Mouse (Mus musculus) embryonic facial prominence, embryonic 13.5 days (tissue): ENCODE results near the gene Lrba. TPM values are rescaled to one million over a fixed set of nuclear protein-coding genes. Genes with fewer than 3 reads are reported as not detected.

ENCODE experiments used
- ATAC-seq: fragments of 200-750 bp; cut with Nextera tagmentation; 2 replicates; pipeline ENCODE4 v1.8.0; 2017; ENCODE audit warnings: low read depth; ENCODE audit not compliant: insufficient number of reproducible peaks, insufficient read depth, low FRiP score, low TSS enrichment
- H3K27ac ChIP-seq: fragments of 300-500 bp; sonication (generic); 2 replicates; pipeline ENCODE4 v1.5.1; 2015; ENCODE audit warnings: moderate library complexity, mild to moderate bottlenecking, inconsistent platforms
- H3K27me3 ChIP-seq: fragments of 300-500 bp; sonication (generic); 2 replicates; pipeline ENCODE4 v1.6.1; 2015; ENCODE audit warnings: mild to moderate bottlenecking, inconsistent platforms
- H3K36me3 ChIP-seq: fragments of 300-500 bp; sonication (generic); 2 replicates; pipeline ENCODE4 v1.6.1; 2015; ENCODE audit warnings: mild to moderate bottlenecking, inconsistent platforms
- H3K4me1 ChIP-seq: fragments of 300-500 bp; sonication (generic); 2 replicates; pipeline ENCODE4 v1.6.1; 2015; ENCODE audit warnings: inconsistent platforms
- H3K4me2 ChIP-seq: fragments of 300-500 bp; sonication (generic); 2 replicates; pipeline ENCODE4 v1.6.1; 2015; ENCODE audit warnings: moderate library complexity, mild to moderate bottlenecking, inconsistent platforms
- H3K4me3 ChIP-seq: fragments of 300-500 bp; sonication (generic); 2 replicates; pipeline ENCODE4 v1.5.1; 2015; ENCODE audit warnings: mild to moderate bottlenecking, inconsistent platforms
- H3K9ac ChIP-seq: fragments of 300-500 bp; sonication (generic); 2 replicates; pipeline ENCODE4 v1.6.1; 2015; ENCODE audit warnings: mild to moderate bottlenecking, inconsistent platforms
- H3K9me3 ChIP-seq: fragments of 300-500 bp; sonication (generic); 2 replicates; pipeline ENCODE4 v1.6.1; 2016; ENCODE audit warnings: inconsistent platforms
- whole genome bisulfite sequencing: fragments of 180-500 bp; shearing (Covaris S2); methylation state at CpG from one replicate; pipeline ENCODE4 v1.1.7; 2015; ENCODE audit warnings: mixed read lengths; 5-methylcytosine and 5-hydroxymethylcytosine counted together
- polyA plus RNA-seq: library from polyadenylated mRNA; unstranded; fragments of >200 nt; fragmentation: Nextera tagmentation; extraction: Ambion mirVana; gene quantifications from 2 replicates; pipeline ENCODE4 v1.2.1, GENCODE M21; 2015

The Lrba gene
- polyA plus RNA-seq, 1 experiment from 2014 or later: 7.4 TPM

DNA sequence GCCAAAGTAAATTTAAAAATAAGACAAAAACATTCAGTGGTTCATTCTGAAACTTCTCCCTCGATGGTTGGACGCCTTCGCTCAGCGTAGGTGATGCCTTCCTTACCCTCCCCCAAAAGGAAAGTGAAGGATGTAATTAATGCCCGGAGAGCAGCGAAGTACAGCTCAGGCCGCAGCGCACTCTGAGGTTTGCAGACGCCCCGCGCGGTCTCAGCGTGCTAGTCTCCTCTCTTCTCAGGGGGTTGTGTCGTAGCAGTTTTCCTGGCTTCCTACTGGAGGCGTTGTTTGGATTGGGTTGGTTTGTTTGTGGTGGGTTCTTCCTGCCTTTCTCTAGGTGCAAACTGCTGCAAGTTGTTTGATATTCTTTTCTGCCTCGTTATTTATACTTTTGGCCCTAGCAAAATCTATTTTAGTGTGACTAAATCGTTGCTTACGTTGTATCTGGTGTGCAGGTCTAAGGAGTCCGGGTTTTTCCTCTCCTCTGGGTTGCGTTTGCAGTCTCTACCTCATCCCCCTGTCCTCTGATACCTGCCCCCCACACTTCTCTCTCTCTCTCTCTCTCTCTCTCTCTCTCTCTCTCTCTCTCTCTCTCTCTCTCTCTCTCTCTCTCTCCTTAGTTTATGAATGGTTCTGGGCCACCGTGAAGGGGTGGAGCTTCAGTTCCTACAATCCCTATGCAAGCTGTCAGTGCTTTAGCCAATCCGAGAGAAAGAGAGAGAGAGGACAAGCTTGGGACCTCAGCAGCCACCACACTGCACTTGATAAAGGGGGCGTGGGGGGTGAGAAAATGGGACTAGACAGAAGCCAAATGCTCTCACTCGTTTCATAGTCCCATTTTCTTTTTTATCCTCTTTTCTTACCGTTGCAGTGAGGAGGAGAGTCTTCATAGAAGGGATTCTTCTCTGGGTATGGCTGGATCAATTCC is 323.9 kb downstream of the Lrba start, which contains the start of gene Mab21l2:
Mab21l2 (minus strand) TSS at position 539 of the 925 bp plus-strand sequence.
- peak; percentile 80 for ATAC-seq
- 1% methylated on average over 25 of the region's 25 CpGs for WGBS
- Histone ChIP-seq H3K4me1 (peaks cover 10% of the 10 kb centered on the region; the same call in 1 of the 2 replicates), H3K9ac (peak within 1 kb of the TSS; percentile 98), H3K9me3 (no peaks in the 10 kb centered on the region), H3K4me2 (peak within 1 kb of the TSS; percentile 71), H3K36me3 (no peaks in the 10 kb centered on the region), H3K27ac (peak within 1 kb of the TSS; percentile 99), H3K27me3 (peaks cover 31% of the 10 kb centered on the region), H3K4me3 (peak within 1 kb of the TSS; percentile 72)

DNA sequence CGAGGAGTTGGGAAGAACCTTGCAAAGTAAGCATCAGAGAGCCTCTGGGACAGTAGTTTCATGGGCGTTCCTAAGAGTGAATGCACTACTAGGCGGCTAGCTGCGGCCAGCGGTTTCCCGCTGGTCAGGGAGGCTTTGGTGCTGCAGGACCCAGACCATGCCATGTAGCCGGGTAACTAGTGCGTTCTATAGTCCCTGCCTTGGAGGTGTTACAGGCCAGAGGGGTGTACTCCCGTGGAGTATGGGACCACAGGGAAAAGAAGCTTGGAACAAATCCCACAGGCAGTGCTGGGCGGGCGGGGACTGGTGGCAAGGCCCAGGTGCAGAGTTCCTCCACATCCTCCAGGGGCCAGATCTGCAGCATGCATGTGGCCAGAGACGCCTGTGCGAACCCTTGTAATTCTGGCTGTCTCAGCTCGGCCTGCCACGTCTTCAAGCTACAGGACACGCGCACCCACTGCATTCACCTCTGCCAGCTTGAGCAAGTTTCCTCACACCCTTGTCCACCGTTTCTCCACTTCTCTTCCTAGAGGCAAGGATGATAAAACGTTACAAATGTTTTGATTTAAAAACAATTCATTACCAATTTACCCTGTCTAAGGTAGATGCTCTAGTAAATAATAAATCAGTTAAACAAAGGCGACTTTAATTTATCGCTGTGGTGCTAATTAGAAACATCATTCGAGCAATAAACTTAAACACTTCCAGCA is 326.0 kb downstream of the Lrba start:
- peak overlapping the region; percentile 71 for H3K4me2 ChIP-seq
- H3K4me1 ChIP-seq: peaks cover 10% of the 10 kb centered on the region; the same call in 1 of the 2 replicates
- peak; percentile 52; the same call in 1 of the 2 replicates for ATAC-seq
- WGBS: 5% methylated on average over 22 of the region's 22 CpGs
- H3K36me3 ChIP-seq: no peaks in the 10 kb centered on the region
- H3K9ac ChIP-seq: peak overlapping the region; percentile 82
- H3K27me3 ChIP-seq: peaks cover 31% of the 10 kb centered on the region
- peak overlapping the region; percentile 40 for H3K4me3 ChIP-seq
- H3K27ac ChIP-seq: peak overlapping the region; percentile 94
- no peaks in the 10 kb centered on the region for H3K9me3 ChIP-seq

GRCm38 (mm10) chr3:86551011-86551728 is 326.7 kb downstream of the Lrba start:
- H3K4me2 ChIP-seq: peak overlapping the region; percentile 71
- no peaks in the 10 kb centered on the region for H3K9me3 ChIP-seq
- H3K27ac ChIP-seq: peak overlapping the region; percentile 94
- peaks cover 10% of the 10 kb centered on the region; the same call in 1 of the 2 replicates for H3K4me1 ChIP-seq
- no peaks in the 10 kb centered on the region for H3K36me3 ChIP-seq
- peak overlapping the region; percentile 82 for H3K9ac ChIP-seq
- 9% methylated on average over 8 of the region's 8 CpGs for WGBS
- peak overlapping the region; percentile 40 for H3K4me3 ChIP-seq
- H3K27me3 ChIP-seq: peaks cover 31% of the 10 kb centered on the region
- ATAC-seq: no peak

GRCm38 (mm10) chr3:86552170-86552569 is 327.7 kb downstream of the Lrba start:
- H3K27me3 ChIP-seq: peaks cover 24% of the 10 kb centered on the region
- H3K27ac ChIP-seq: peak overlapping the region; percentile 94
- H3K9ac ChIP-seq: peak overlapping the region; percentile 61
- H3K4me2 ChIP-seq: peak overlapping the region; percentile 71
- no peaks in the 10 kb centered on the region for H3K36me3 ChIP-seq
- peak overlapping the region; percentile 13; the same call in 1 of the 2 replicates for H3K4me3 ChIP-seq
- H3K4me1 ChIP-seq: peaks cover 17% of the 10 kb centered on the region
- WGBS: 16% methylated on average over 5 of the region's 5 CpGs
- H3K9me3 ChIP-seq: no peaks in the 10 kb centered on the region
- no peak for ATAC-seq

DNA sequence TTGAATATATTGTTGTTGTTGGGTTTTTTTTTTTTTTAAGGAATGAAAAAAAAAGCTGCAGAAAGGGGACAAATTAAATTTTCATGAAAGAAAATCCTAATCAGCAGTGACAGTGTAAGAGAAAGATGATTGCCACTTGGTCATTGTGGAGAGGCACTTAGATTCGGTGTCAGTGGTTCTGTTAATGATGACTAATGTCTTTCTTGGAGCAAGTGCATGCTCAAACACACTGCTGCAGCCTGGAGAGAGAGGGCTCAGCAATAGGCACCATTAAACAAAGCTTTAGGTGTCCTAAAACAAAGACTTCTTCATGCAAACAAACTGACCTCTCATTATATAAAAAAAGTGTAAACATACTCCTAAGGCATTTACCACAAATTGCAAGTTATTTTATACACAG is 334.5 kb downstream of the Lrba start:
- no peaks in the 10 kb centered on the region for H3K27me3 ChIP-seq
- H3K9ac ChIP-seq: no peak overlapping the region
- H3K36me3 ChIP-seq: no peaks in the 10 kb centered on the region
- 37% methylated on average over 1 of the region's 1 CpGs for WGBS
- H3K27ac ChIP-seq: no peak overlapping the region
- H3K4me1 ChIP-seq: peaks cover 7% of the 10 kb centered on the region
- H3K4me3 ChIP-seq: no peak overlapping the region
- H3K9me3 ChIP-seq: no peaks in the 10 kb centered on the region
- H3K4me2 ChIP-seq: no peak overlapping the region
- no peak for ATAC-seq

DNA sequence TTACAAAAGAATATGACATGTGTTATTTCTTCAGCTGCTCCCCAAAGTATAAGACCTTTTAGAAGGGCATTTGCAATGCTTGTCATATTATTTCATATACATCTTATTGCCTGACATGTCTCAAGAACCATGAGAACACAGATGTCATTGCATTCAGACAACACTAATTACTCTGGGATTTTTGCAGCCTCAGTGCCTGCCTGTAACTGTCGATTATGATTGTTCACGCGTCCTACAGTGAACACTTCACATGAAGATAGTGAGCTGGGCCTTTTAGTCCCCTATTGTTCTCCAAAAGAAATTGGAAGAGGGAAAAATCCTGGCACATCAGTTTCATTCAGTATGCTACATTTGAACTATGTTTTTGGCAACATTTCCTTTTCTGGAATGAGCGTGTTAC is 335.2 kb downstream of the Lrba start:
- H3K36me3 ChIP-seq: no peaks in the 10 kb centered on the region
- no peak overlapping the region for H3K4me2 ChIP-seq
- 67% methylated on average over 4 of the region's 4 CpGs for WGBS
- no peaks in the 10 kb centered on the region for H3K27me3 ChIP-seq
- no peak overlapping the region for H3K27ac ChIP-seq
- peaks cover 7% of the 10 kb centered on the region for H3K4me1 ChIP-seq
- no peak overlapping the region for H3K9ac ChIP-seq
- H3K4me3 ChIP-seq: no peak overlapping the region
- ATAC-seq: no peak
- H3K9me3 ChIP-seq: no peaks in the 10 kb centered on the region

DNA sequence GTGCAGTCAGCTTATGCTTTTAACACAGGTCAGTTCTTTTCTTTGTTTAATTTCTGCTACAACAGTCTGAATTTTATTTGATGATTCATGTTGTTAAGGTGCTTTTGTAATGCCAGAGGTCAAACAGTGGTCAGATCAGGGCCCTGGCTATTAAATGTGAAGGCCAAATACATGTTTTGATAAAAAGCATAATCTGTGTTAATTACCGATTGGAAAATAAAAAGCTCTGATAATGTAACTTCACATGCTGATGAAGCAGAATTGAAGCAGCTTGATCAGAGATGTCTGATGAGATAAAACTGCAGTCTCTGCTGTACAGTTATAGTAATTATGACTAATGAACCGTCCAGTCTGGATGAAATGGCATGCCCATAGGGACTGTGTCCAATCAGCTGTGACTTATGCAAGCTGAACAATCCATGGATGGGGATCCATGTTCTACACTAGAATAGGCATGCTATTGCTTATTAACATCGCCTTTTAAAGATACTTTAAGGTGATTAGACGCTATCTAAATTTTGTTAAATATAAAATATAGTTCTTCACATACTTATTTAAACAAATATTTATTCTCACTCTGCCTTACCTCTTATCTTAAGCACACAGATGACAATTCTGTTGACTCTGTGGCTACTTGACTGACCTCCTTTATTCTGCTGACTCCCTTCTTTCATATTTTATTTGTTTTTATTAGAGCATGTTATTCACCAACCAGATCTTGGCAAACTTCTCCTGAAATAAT is 336.0 kb downstream of the Lrba start:
- ATAC-seq: no peak
- no peaks in the 10 kb centered on the region for H3K27me3 ChIP-seq
- H3K9ac ChIP-seq: no peak overlapping the region
- H3K36me3 ChIP-seq: no peaks in the 10 kb centered on the region
- H3K4me1 ChIP-seq: peaks cover 7% of the 10 kb centered on the region
- no peak overlapping the region for H3K4me3 ChIP-seq
- H3K27ac ChIP-seq: no peak overlapping the region
- H3K4me2 ChIP-seq: no peak overlapping the region
- 68% methylated on average over 4 of the region's 4 CpGs for WGBS
- no peaks in the 10 kb centered on the region for H3K9me3 ChIP-seq

DNA sequence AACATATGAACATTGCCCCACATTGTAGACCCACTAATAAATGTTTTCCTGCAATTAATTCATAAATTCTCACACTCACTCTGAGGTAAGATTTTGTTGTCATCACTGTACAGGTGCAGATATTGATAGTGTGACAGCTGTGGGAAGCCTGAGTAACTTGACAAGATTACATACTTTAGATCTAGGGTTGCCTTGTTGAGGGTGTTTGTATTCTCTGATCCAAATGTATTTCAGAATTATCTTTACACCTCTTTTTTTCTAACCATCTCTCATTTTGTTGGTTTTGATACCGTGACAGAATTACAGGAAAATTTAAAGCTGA is 336.5 kb downstream of the Lrba start:
- H3K9me3 ChIP-seq: no peaks in the 10 kb centered on the region
- no peak overlapping the region for H3K27ac ChIP-seq
- 95% methylated on average over 1 of the region's 1 CpGs for WGBS
- peaks cover 7% of the 10 kb centered on the region; the same call in 1 of the 2 replicates for H3K4me1 ChIP-seq
- H3K4me3 ChIP-seq: no peak overlapping the region
- no peak overlapping the region for H3K9ac ChIP-seq
- H3K36me3 ChIP-seq: no peaks in the 10 kb centered on the region
- ATAC-seq: no peak
- H3K4me2 ChIP-seq: no peak overlapping the region
- H3K27me3 ChIP-seq: no peaks in the 10 kb centered on the region

GRCm38 (mm10) chr3:86561396-86561795 is 336.9 kb downstream of the Lrba start:
- Histone ChIP-seq H3K27me3 (no peaks in the 10 kb centered on the region), H3K4me2 (no peak overlapping the region), H3K9ac (no peak overlapping the region), H3K27ac (no peak overlapping the region), H3K9me3 (no peaks in the 10 kb centered on the region), H3K4me3 (no peak overlapping the region), H3K4me1 (peaks cover 5% of the 10 kb centered on the region; the same call in 1 of the 2 replicates), H3K36me3 (no peaks in the 10 kb centered on the region)
- ATAC-seq: no peak
- 97% methylated on average over 1 of the region's 1 CpGs for WGBS

DNA sequence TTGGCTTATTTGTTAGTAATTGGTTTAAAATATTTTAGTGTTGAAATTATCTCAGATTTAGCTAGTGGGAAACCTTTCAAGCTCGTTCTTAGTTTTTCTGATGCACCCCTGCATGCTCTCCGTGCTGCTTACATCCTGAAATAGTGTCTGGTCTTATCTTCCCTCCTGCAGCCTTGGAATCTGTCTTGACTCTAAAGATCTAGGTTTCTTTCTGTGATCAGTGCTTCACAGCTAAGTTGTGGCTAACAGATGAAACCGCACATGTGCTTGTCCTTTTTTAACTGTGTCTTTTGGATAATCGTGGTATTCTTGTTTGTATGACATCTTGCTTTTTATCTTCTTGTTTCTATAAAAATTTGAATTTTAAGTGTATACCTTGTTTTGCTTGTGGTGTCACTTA is 342.8 kb downstream of the Lrba start:
- Histone ChIP-seq H3K9me3 (no peaks in the 10 kb centered on the region), H3K4me3 (no peak overlapping the region), H3K4me1 (no peaks in the 10 kb centered on the region), H3K4me2 (no peak overlapping the region), H3K27me3 (no peaks in the 10 kb centered on the region), H3K27ac (no peak overlapping the region), H3K9ac (no peak overlapping the region), H3K36me3 (no peaks in the 10 kb centered on the region)
- ATAC-seq: no peak
- WGBS: 71% methylated on average over 4 of the region's 4 CpGs

DNA sequence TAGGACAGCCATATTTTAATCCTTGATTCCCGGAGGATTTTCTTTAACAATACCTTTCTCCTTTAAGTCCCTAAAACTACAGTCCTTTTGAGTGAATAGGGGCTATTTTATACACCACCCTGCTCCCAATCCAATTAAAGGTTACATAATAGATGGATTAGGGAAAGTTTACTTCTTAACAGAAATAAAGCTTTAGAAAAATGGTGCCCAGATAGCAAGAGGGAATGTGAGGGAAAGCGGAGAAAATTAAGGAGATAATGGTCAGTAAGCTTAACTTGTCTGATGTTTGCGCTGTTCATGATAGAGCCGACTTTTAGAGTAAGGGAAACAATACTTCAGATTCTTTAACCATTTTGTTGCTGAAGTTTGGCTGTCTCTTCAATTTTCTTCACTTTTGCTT is 347.0 kb downstream of the Lrba start:
- 22% methylated on average over 4 of the region's 4 CpGs for WGBS
- Histone ChIP-seq H3K27me3 (no peaks in the 10 kb centered on the region), H3K9me3 (no peaks in the 10 kb centered on the region), H3K4me3 (no peak overlapping the region), H3K27ac (no peak overlapping the region), H3K9ac (no peak overlapping the region), H3K36me3 (no peaks in the 10 kb centered on the region), H3K4me2 (no peak overlapping the region), H3K4me1 (no peaks in the 10 kb centered on the region)
- ATAC-seq: no peak
